Mouse (Mus musculus): ENCODE measurements around the gene Hpd.
A peak's percentile ranks its signal among the peaks of the same experiment; 100 is the strongest.

Hpd gene

GRCm38 (mm10) chr5:123187306-123187705, 4.8 kb upstream of the Hpd start:
- no peak for DNase-seq (ENCODE audit: low read depth, low spot score)

- DNase-seq (ENCODE audit: low read depth, low spot score) = no peak
These were observed 3.4 kb upstream of the Hpd start for GRCm38 (mm10) chr5:123185966-123186365.

- no peak for DNase-seq (ENCODE audit: low read depth, low spot score)
These were observed 991 bp downstream of the Hpd start for GRCm38 (mm10) chr5:123181536-123181935.

- DNase-seq (ENCODE audit: low read depth, low spot score) = no peak
These were observed 2.1 kb downstream of the Hpd start for GRCm38 (mm10) chr5:123180390-123180789.

- DNase-seq (ENCODE audit: low read depth, low spot score) = peak; percentile 36
These were observed 3.7 kb downstream of the Hpd start for GRCm38 (mm10) chr5:123178792-123179191.

- peak; percentile 92 for DNase-seq (ENCODE audit: low read depth, low spot score)
These were observed 10.7 kb downstream of the Hpd start for GRCm38 (mm10) chr5:123171646-123172350.

GRCm38 (mm10) chr5:123170365-123170764, 12.2 kb downstream of the Hpd start:
- peak; percentile 39 for DNase-seq (ENCODE audit: low read depth, low spot score)

- DNase-seq (ENCODE audit: low read depth, low spot score) = no peak
These were observed 13.2 kb downstream of the Hpd start, which contains the start of gene Psmd9 for GRCm38 (mm10) chr5:123169284-123169683. Gene Psmd9, plus strand, starts transcription at chr5:123169413.

GRCm38 (mm10) chr5:123167591-123167990, 14.9 kb downstream of the Hpd start:
- DNase-seq (ENCODE audit: low read depth, low spot score) = peak; percentile 57

GRCm38 (mm10) chr5:123166437-123166836, 16.1 kb downstream of the Hpd start:
- DNase-seq (ENCODE audit: low read depth, low spot score) = no peak

GRCm38 (mm10) chr5:123162942-123163341, 19.6 kb downstream of the Hpd start:
- DNase-seq (ENCODE audit: low read depth, low spot score) = no peak

- DNase-seq (ENCODE audit: low read depth, low spot score) = no peak
These were observed 22.2 kb downstream of the Hpd start for GRCm38 (mm10) chr5:123160341-123160740.

- no peak for DNase-seq (ENCODE audit: low read depth, low spot score)
These were observed 22.7 kb downstream of the Hpd start for GRCm38 (mm10) chr5:123159866-123160265.

- DNase-seq (ENCODE audit: low read depth, low spot score) = no peak
These were observed 23.1 kb downstream of the Hpd start for GRCm38 (mm10) chr5:123159446-123159845.

- DNase-seq (ENCODE audit: low read depth, low spot score) = no peak
These were observed 24.6 kb downstream of the Hpd start for GRCm38 (mm10) chr5:123157972-123158371.

GRCm38 (mm10) chr5:123156763-123157162, 25.8 kb downstream of the Hpd start:
- no peak for DNase-seq (ENCODE audit: low read depth, low spot score)

- peak; percentile 92 for DNase-seq (ENCODE audit: low read depth, low spot score)
These were observed 27.1 kb downstream of the Hpd start for GRCm38 (mm10) chr5:123155425-123155824.

- no peak for DNase-seq (ENCODE audit: low read depth, low spot score)
These were observed 29.6 kb downstream of the Hpd start for GRCm38 (mm10) chr5:123152901-123153300.

- no peak for DNase-seq (ENCODE audit: low read depth, low spot score)
These were observed 30.7 kb downstream of the Hpd start for GRCm38 (mm10) chr5:123151707-123152362.

- peak; percentile 81 for DNase-seq (ENCODE audit: low read depth, low spot score)
These were observed 31.4 kb downstream of the Hpd start for GRCm38 (mm10) chr5:123151077-123151476.

GRCm38 (mm10) chr5:123150641-123151040, 31.9 kb downstream of the Hpd start:
- DNase-seq (ENCODE audit: low read depth, low spot score) = peak; percentile 91

GRCm38 (mm10) chr5:123149451-123150400, 32.8 kb downstream of the Hpd start:
- peak; percentile 94 for DNase-seq (ENCODE audit: low read depth, low spot score)
